Mouse (Mus musculus): ENCODE results near the gene Gm49358. TPM values are rescaled to one million over a fixed set of nuclear protein-coding genes. Genes with fewer than 3 reads are reported as not detected.

The Gm49358 gene
- polyA plus RNA-seq, 1 experiment from 2014 or later, result 0.22 TPM

- H3K36me3 ChIP-seq (ENCODE audit: control insufficient read depth, insufficient read depth, low read length), result no peaks in the 10 kb centered on the region
- no peak overlapping the region for H3K9ac ChIP-seq (ENCODE audit: low read depth, low read length)
- no peaks in the 10 kb centered on the region for H3K27me3 ChIP-seq (ENCODE audit: control insufficient read depth, insufficient read depth, low read length)
- no peak for ATAC-seq (ENCODE audit: low FRiP score, low TSS enrichment)
- no peak overlapping the region for H3K4me2 ChIP-seq (replicated peaks; ENCODE audit: low read depth, low read length)
- no peak overlapping the region for H3K27ac ChIP-seq (ENCODE audit: low read depth, low read length)
- WGBS, result 67% methylated on average over 4 of the region's 4 CpGs
- H3K9me3 ChIP-seq (ENCODE audit: control insufficient read depth, low read length), result no peaks in the 10 kb centered on the region
- no peak overlapping the region for H3K4me3 ChIP-seq (ENCODE audit: low read length)
- no peaks in the 10 kb centered on the region for H3K4me1 ChIP-seq (ENCODE audit: control insufficient read depth, insufficient read depth, low read length)
Measured at GRCm38 (mm10) chr10:86860396-86860795, 96.6 kb downstream of the Gm49358 start.

GRCm38 (mm10) chr10:86862496-86862895 lies 98.7 kb downstream of the Gm49358 start:
- ATAC-seq (ENCODE audit: low FRiP score, low TSS enrichment), result no peak
- Histone ChIP-seq H3K36me3 (ENCODE audit: control insufficient read depth, insufficient read depth, low read length) (no peaks in the 10 kb centered on the region), H3K4me1 (ENCODE audit: control insufficient read depth, insufficient read depth, low read length) (no peaks in the 10 kb centered on the region), H3K9ac (ENCODE audit: low read depth, low read length) (no peak overlapping the region), H3K27ac (ENCODE audit: low read depth, low read length) (no peak overlapping the region), H3K27me3 (ENCODE audit: control insufficient read depth, insufficient read depth, low read length) (no peaks in the 10 kb centered on the region), H3K4me3 (ENCODE audit: low read length) (no peak overlapping the region), H3K4me2 (replicated peaks; ENCODE audit: low read depth, low read length) (no peak overlapping the region), H3K9me3 (ENCODE audit: control insufficient read depth, low read length) (no peaks in the 10 kb centered on the region)
- 90% methylated on average over 6 of the region's 6 CpGs for WGBS

GRCm38 (mm10) chr10:86863429-86863828 lies 99.7 kb downstream of the Gm49358 start:
- Histone ChIP-seq H3K9me3 (ENCODE audit: control insufficient read depth, low read length) (no peaks in the 10 kb centered on the region), H3K9ac (ENCODE audit: low read depth, low read length) (no peak overlapping the region), H3K36me3 (ENCODE audit: control insufficient read depth, insufficient read depth, low read length) (no peaks in the 10 kb centered on the region), H3K27me3 (ENCODE audit: control insufficient read depth, insufficient read depth, low read length) (no peaks in the 10 kb centered on the region), H3K4me1 (ENCODE audit: control insufficient read depth, insufficient read depth, low read length) (no peaks in the 10 kb centered on the region), H3K4me2 (replicated peaks; ENCODE audit: low read depth, low read length) (no peak overlapping the region), H3K27ac (ENCODE audit: low read depth, low read length) (no peak overlapping the region), H3K4me3 (ENCODE audit: low read length) (no peak overlapping the region)
- WGBS, result 84% methylated on average over 6 of the region's 6 CpGs
- ATAC-seq (ENCODE audit: low FRiP score, low TSS enrichment), result no peak

GRCm38 (mm10) chr10:86872121-86872520 lies 108.3 kb downstream of the Gm49358 start:
- H3K27ac ChIP-seq (ENCODE audit: low read depth, low read length), result no peak overlapping the region

GRCm38 (mm10) chr10:86872591-86872990 lies 108.8 kb downstream of the Gm49358 start:
- no peak for ATAC-seq (ENCODE audit: low FRiP score, low TSS enrichment)
- H3K36me3 ChIP-seq (ENCODE audit: control insufficient read depth, insufficient read depth, low read length), result no peaks in the 10 kb centered on the region
- no peak overlapping the region for H3K4me3 ChIP-seq (ENCODE audit: low read length)
- no peak overlapping the region for H3K9ac ChIP-seq (ENCODE audit: low read depth, low read length)
- H3K27me3 ChIP-seq (ENCODE audit: control insufficient read depth, insufficient read depth, low read length), result no peaks in the 10 kb centered on the region
- no peak overlapping the region for H3K4me2 ChIP-seq (replicated peaks; ENCODE audit: low read depth, low read length)
- WGBS, result 70% methylated on average over 5 of the region's 5 CpGs
- H3K9me3 ChIP-seq (ENCODE audit: control insufficient read depth, low read length), result no peaks in the 10 kb centered on the region
- H3K4me1 ChIP-seq (ENCODE audit: control insufficient read depth, insufficient read depth, low read length), result no peaks in the 10 kb centered on the region
- no peak overlapping the region for H3K27ac ChIP-seq (ENCODE audit: low read depth, low read length)

More at GRCm38 (mm10) chr10:86872121-86872520, 108.3 kb downstream of the Gm49358 start:
- no peak for ATAC-seq (ENCODE audit: low FRiP score, low TSS enrichment)
- no peak overlapping the region for H3K4me3 ChIP-seq (ENCODE audit: low read length)
- H3K9me3 ChIP-seq (ENCODE audit: control insufficient read depth, low read length), result no peaks in the 10 kb centered on the region
- H3K9ac ChIP-seq (ENCODE audit: low read depth, low read length), result no peak overlapping the region
- no peak overlapping the region for H3K4me2 ChIP-seq (replicated peaks; ENCODE audit: low read depth, low read length)
- no peaks in the 10 kb centered on the region for H3K36me3 ChIP-seq (ENCODE audit: control insufficient read depth, insufficient read depth, low read length)
- 84% methylated on average over 7 of the region's 7 CpGs for WGBS
- no peaks in the 10 kb centered on the region for H3K4me1 ChIP-seq (ENCODE audit: control insufficient read depth, insufficient read depth, low read length)
- H3K27me3 ChIP-seq (ENCODE audit: control insufficient read depth, insufficient read depth, low read length), result no peaks in the 10 kb centered on the region

- Histone ChIP-seq H3K4me2 (replicated peaks; ENCODE audit: low read depth, low read length) (no peak overlapping the region), H3K9me3 (ENCODE audit: control insufficient read depth, low read length) (no peaks in the 10 kb centered on the region), H3K27ac (ENCODE audit: low read depth, low read length) (no peak overlapping the region), H3K4me3 (ENCODE audit: low read length) (no peak overlapping the region), H3K4me1 (ENCODE audit: control insufficient read depth, insufficient read depth, low read length) (no peaks in the 10 kb centered on the region), H3K9ac (ENCODE audit: low read depth, low read length) (no peak overlapping the region), H3K27me3 (ENCODE audit: control insufficient read depth, insufficient read depth, low read length) (no peaks in the 10 kb centered on the region), H3K36me3 (ENCODE audit: control insufficient read depth, insufficient read depth, low read length) (no peaks in the 10 kb centered on the region)
- no peak for ATAC-seq (ENCODE audit: low FRiP score, low TSS enrichment)
- 40% methylated on average over 7 of the region's 7 CpGs for WGBS
Measured at GRCm38 (mm10) chr10:86878721-86879120, 114.9 kb downstream of the Gm49358 start.

GRCm38 (mm10) chr10:86880071-86880806 lies 116.5 kb downstream of the Gm49358 start:
- Histone ChIP-seq H3K36me3 (ENCODE audit: control insufficient read depth, insufficient read depth, low read length) (no peaks in the 10 kb centered on the region), H3K9me3 (ENCODE audit: control insufficient read depth, low read length) (no peaks in the 10 kb centered on the region), H3K27ac (ENCODE audit: low read depth, low read length) (no peak overlapping the region), H3K9ac (ENCODE audit: low read depth, low read length) (no peak overlapping the region), H3K4me3 (ENCODE audit: low read length) (no peak overlapping the region), H3K4me1 (ENCODE audit: control insufficient read depth, insufficient read depth, low read length) (no peaks in the 10 kb centered on the region), H3K27me3 (ENCODE audit: control insufficient read depth, insufficient read depth, low read length) (no peaks in the 10 kb centered on the region), H3K4me2 (replicated peaks; ENCODE audit: low read depth, low read length) (no peak overlapping the region)
- no peak for ATAC-seq (ENCODE audit: low FRiP score, low TSS enrichment)
- WGBS, result 47% methylated on average over 5 of the region's 5 CpGs

GRCm38 (mm10) chr10:86881448-86881847 lies 117.7 kb downstream of the Gm49358 start:
- H3K4me2 ChIP-seq (replicated peaks; ENCODE audit: low read depth, low read length), result no peak overlapping the region
- H3K36me3 ChIP-seq (ENCODE audit: control insufficient read depth, insufficient read depth, low read length), result no peaks in the 10 kb centered on the region
- H3K27me3 ChIP-seq (ENCODE audit: control insufficient read depth, insufficient read depth, low read length), result no peaks in the 10 kb centered on the region
- ATAC-seq (ENCODE audit: low FRiP score, low TSS enrichment), result no peak
- no peak overlapping the region for H3K9ac ChIP-seq (ENCODE audit: low read depth, low read length)
- H3K9me3 ChIP-seq (ENCODE audit: control insufficient read depth, low read length), result no peaks in the 10 kb centered on the region
- no peak overlapping the region for H3K27ac ChIP-seq (ENCODE audit: low read depth, low read length)
- H3K4me3 ChIP-seq (ENCODE audit: low read length), result no peak overlapping the region
- no peaks in the 10 kb centered on the region for H3K4me1 ChIP-seq (ENCODE audit: control insufficient read depth, insufficient read depth, low read length)

Data from kidney, embryonic 14.5 days (tissue).